8 mouse cellular contexts compared by ENCODE assay signal in genomic region chr5:142813722-142814111, GRCm38 (mm10). TPM values are rescaled to one million over a fixed set of nuclear protein-coding genes. Genes with fewer than 3 reads are reported as not detected.
DNase-seq lines count a peak whose midpoint lies in the region; ATAC-seq and TF ChIP-seq lines count a peak whose summit lies in the region.

No protein-coding gene starts in this region.

- H3K4me1 ChIP-seq in spleen, adult 2 months (ENCODE audit: control insufficient read depth, insufficient read depth, insufficient read length): peaks cover 5% of the 10 kb centered on the region
- H3K4me1 ChIP-seq in heart, embryonic 13.5 days: peaks cover 49% of the 10 kb centered on the region
- H3K4me1 ChIP-seq in limb, embryonic 11.5 days (ENCODE audit: control insufficient read depth, insufficient read depth, low read length): peaks cover 30% of the 10 kb centered on the region
- peaks cover 46% of the 10 kb centered on the region for H3K4me1 ChIP-seq in neural tube, embryonic 15.5 days

- peak overlapping the region; percentile 100 for H3K9ac ChIP-seq in heart, embryonic 13.5 days
- peak overlapping the region; percentile 100 for H3K9ac ChIP-seq in limb, embryonic 11.5 days (ENCODE audit: low read length)
- H3K9ac ChIP-seq in neural tube, embryonic 15.5 days (replicated peaks): peak overlapping the region; percentile 100

- DNase-seq in adrenal gland, adult 18-20 months (ENCODE audit: low spot score in 2 of 2): peak; percentile 38 to 47
- no peak for DNase-seq in adrenal gland, adult 8-10 months
- DNase-seq in spleen, adult 2 months (ENCODE audit: low read depth in 1 of 2, low spot score in 2 of 2): no peak
- no peak for DNase-seq in spleen, postnatal 14 days (ENCODE audit: low spot score in 2 of 2)
- DNase-seq in limb, embryonic 11.5 days (ENCODE audit: low spot score): peak; percentile 77
- no peak for DNase-seq in c-Kit-positive CD71-positive TER-119-positive erythroid progenitor cells, embryonic 14.5 days (ENCODE audit: low spot score)

- peak overlapping the region; percentile 92 for H3K4me2 ChIP-seq in heart, embryonic 13.5 days
- H3K4me2 ChIP-seq in limb, embryonic 11.5 days (ENCODE audit: low read depth, severe bottlenecking): peak overlapping the region; percentile 97
- H3K4me2 ChIP-seq in neural tube, embryonic 15.5 days: peak overlapping the region; percentile 96

- no peak for TF ChIP-seq CTCF in spleen, adult 2 months (IDR thresholded peaks at IDR 0.05; ENCODE audit: extremely low read depth, insufficient read depth, insufficient read length, insufficient replicate concordance)

- 52% methylated on average over 23 of the region's 23 CpGs for WGBS in spleen, adult 2 months
- WGBS in heart, embryonic 13.5 days: 1% methylated on average over 23 of the region's 23 CpGs
- 1% methylated on average over 23 of the region's 23 CpGs for WGBS in limb, embryonic 11.5 days
- under 1% methylated on average over 23 of the region's 23 CpGs for WGBS in neural tube, embryonic 15.5 days

- no peak overlapping the region for H3K4me3 ChIP-seq in spleen, adult 2 months (ENCODE audit: extremely low read depth, insufficient read depth, insufficient read length)
- peak overlapping the region; percentile 94 for H3K4me3 ChIP-seq in heart, embryonic 13.5 days
- peak overlapping the region; percentile 93 for H3K4me3 ChIP-seq in limb, embryonic 11.5 days (ENCODE audit: low read depth, low read length)
- peak overlapping the region; percentile 92 for H3K4me3 ChIP-seq in neural tube, embryonic 15.5 days (replicated peaks)

- H3K27ac ChIP-seq in spleen, adult 2 months (ENCODE audit: insufficient read depth, low read length): peak overlapping the region; percentile 12; the same call in 1 of the 2 replicates
- H3K27ac ChIP-seq in heart, embryonic 13.5 days (replicated peaks): peak overlapping the region; percentile 100
- peak overlapping the region; percentile 100 for H3K27ac ChIP-seq in limb, embryonic 11.5 days (replicated peaks; ENCODE audit: low read depth, low read length)
- H3K27ac ChIP-seq in neural tube, embryonic 15.5 days (replicated peaks): peak overlapping the region; percentile 100

- ATAC-seq in heart, embryonic 13.5 days (ENCODE audit: extremely low read depth, insufficient number of reproducible peaks, low FRiP score, low TSS enrichment): no peak
- no peak for ATAC-seq in limb, embryonic 11.5 days (ENCODE audit: insufficient number of reproducible peaks, low FRiP score, low TSS enrichment, low read depth)
- no peak for ATAC-seq in neural tube, embryonic 15.5 days (ENCODE audit: low FRiP score)

- no peak for TF ChIP-seq POLR2A in spleen, adult 2 months (IDR thresholded peaks at IDR 0.05; ENCODE audit: low read depth, low read length)

- no peaks in the 10 kb centered on the region for H3K36me3 ChIP-seq in spleen, adult 2 months (ENCODE audit: control insufficient read depth, insufficient read depth, low read length)
- peaks cover 25% of the 10 kb centered on the region for H3K36me3 ChIP-seq in heart, embryonic 13.5 days
- H3K36me3 ChIP-seq in limb, embryonic 11.5 days (ENCODE audit: control insufficient read depth, insufficient read depth, low read length): peaks cover 7% of the 10 kb centered on the region; the same call in 1 of the 2 replicates
- H3K36me3 ChIP-seq in neural tube, embryonic 15.5 days: 0 out of 2 replicates have a peak, but pooled peaks cover 3% of the 10 kb centered on the region

- no peaks in the 10 kb centered on the region for H3K9me3 ChIP-seq in heart, embryonic 13.5 days
- H3K9me3 ChIP-seq in limb, embryonic 11.5 days (ENCODE audit: control insufficient read depth, low read length): no peaks in the 10 kb centered on the region
- no peaks in the 10 kb centered on the region for H3K9me3 ChIP-seq in neural tube, embryonic 15.5 days (replicated peaks)

- H3K27me3 ChIP-seq in spleen, adult 2 months (ENCODE audit: control insufficient read depth, insufficient read depth, low read length): peaks cover 18% of the 10 kb centered on the region
- H3K27me3 ChIP-seq in heart, embryonic 13.5 days (replicated peaks): no peaks in the 10 kb centered on the region
- H3K27me3 ChIP-seq in limb, embryonic 11.5 days (ENCODE audit: control insufficient read depth, insufficient read depth, low read length): no peaks in the 10 kb centered on the region
- H3K27me3 ChIP-seq in neural tube, embryonic 15.5 days (replicated peaks): no peaks in the 10 kb centered on the region

RNA-seq across cellular contexts. Expression of gene Tnrc18, which starts 3.7 kb away (rescaled TPM):
- total RNA-seq in adrenal gland, adult 18-20 months (2021): 10 to 100 TPM; 46.4 to 57.7 TPM
- 100 to 1,000 TPM in 1 of 4 experiments, 10 to 100 TPM in 3; 75.1 to 117 (median 96.9) TPM for total RNA-seq in adrenal gland, adult 8-10 months (2022)
- polyA plus RNA-seq in spleen, adult 2 months (2012; rRNA removed): 37.3 and 47.1 TPM in 2 replicates
- polyA plus RNA-seq in heart, embryonic 13.5 days (2015; fragmentation: Nextera tagmentation; extraction: Ambion mirVana): 15.9 and 18.6 TPM in 2 replicates
- polyA plus RNA-seq in limb, embryonic 11.5 days (2014; fragmentation: Nextera tagmentation; extraction: Ambion mirVana): 42.2 and 43.3 TPM in 2 replicates
- 22.5 and 26.0 TPM in 2 replicates for polyA plus RNA-seq in neural tube, embryonic 15.5 days (2015; fragmentation: Nextera tagmentation; extraction: Ambion mirVana)

Comparison
In these comparisons a context has a peak if more than half of its experiments do, and no peak if none do; other contexts are left out.
1. DNase-seq: peak in adrenal gland, adult 18-20 months (2 of 2) and limb, embryonic 11.5 days (single experiment); none in adrenal gland, adult 8-10 months (single experiment), spleen, adult 2 months (0 of 2), spleen, postnatal 14 days (0 of 2) and c-Kit-positive CD71-positive TER-119-positive erythroid progenitor cells, embryonic 14.5 days (single experiment).
2. H3K27ac ChIP-seq: peak in every context shown above with its lines; median percentile 100 in heart, embryonic 13.5 days; 100 in limb, embryonic 11.5 days; 100 in neural tube, embryonic 15.5 days; 12 in spleen, adult 2 months.
3. Peak in every context shown above with its lines, with median percentiles within 50 percentile points of each other: H3K4me2 ChIP-seq and H3K9ac ChIP-seq.